Mouse (Mus musculus) kidney, adult 2 months (tissue): ENCODE results near the gene Psme2.

Experiments used
- CTCF ChIP-seq: fragments of 200-500 bp; conservative IDR thresholded peaks from 2 replicates; pipeline ENCODE4 v1.5.1; 2011; ENCODE audit warnings: low read depth, mild to moderate bottlenecking, control low read depth, low read length, moderate library complexity, mixed read lengths; ENCODE audit not compliant: insufficient read depth, insufficient read length
- POLR2A ChIP-seq: fragments of 200-500 bp; IDR thresholded peaks from one replicate; pipeline ENCODE4 v1.6.1; 2011; ENCODE audit warnings: low read depth, low read length, control low read depth

- TF ChIP-seq CTCF, result no peak
- TF ChIP-seq POLR2A, result no peak
Observed at GRCm38 (mm10) chr14:55618486-55619195, 27.7 kb upstream of the Psme2 start.
